17 mouse cellular contexts compared by ENCODE assay signal in genomic region chr1:194773899-194774298, GRCm38 (mm10).
DNase-seq lines count a peak whose midpoint lies in the region; ATAC-seq and TF ChIP-seq lines count a peak whose summit lies in the region.
"Had no signal": no experiment of that assay in that cellular context is flagged by ENCODE, and none has a peak within 500 bp of the region (broad histone marks: within the 10 kb centered on the region; RNA-seq: fewer than 3 reads in every experiment).

No protein-coding gene starts in this region.

- intact Hi-C loops in heart, postnatal 14 days (cut with DNase I), result no loop called here

- no peaks in the 10 kb centered on the region for H3K27me3 ChIP-seq in liver, postnatal 0 days (ENCODE audit: insufficient read depth, low read length)
- H3K27me3 ChIP-seq: limb, embryonic 15.5 days; neural tube, embryonic 12.5 days had no signal

- no peaks in the 10 kb centered on the region for H3K9me3 ChIP-seq in liver, postnatal 0 days (ENCODE audit: low read length)
- H3K9me3 ChIP-seq: heart, embryonic 10.5 days; limb, embryonic 15.5 days; neural tube, embryonic 12.5 days had no signal

- H3K4me3 ChIP-seq in liver, postnatal 0 days (ENCODE audit: low read depth, low read length), result no peak overlapping the region
- H3K4me3 ChIP-seq: heart, embryonic 10.5 days; limb, embryonic 15.5 days; neural tube, embryonic 12.5 days had no signal

- no peak overlapping the region for H3K4me2 ChIP-seq in liver, postnatal 0 days (ENCODE audit: low read depth, low read length)
- H3K4me2 ChIP-seq: limb, embryonic 15.5 days; neural tube, embryonic 12.5 days had no signal

- H3K9ac ChIP-seq in liver, postnatal 0 days (replicated peaks), result no peak overlapping the region
- H3K9ac ChIP-seq: limb, embryonic 15.5 days; neural tube, embryonic 12.5 days had no signal

- ATAC-seq in erythroblast, adult 5-6 weeks (replicated peaks; ENCODE audit: low FRiP score, poor library complexity, severe bottlenecking), result 0 out of 2 replicates have a peak, but pooled peaks have one; percentile 27
- ATAC-seq in liver, postnatal 0 days, result peak; percentile 51
- ATAC-seq: inflammation-experienced regulatory T-cells, adult 6 months; midbrain, embryonic 16.5 days had no signal

- H3K4me1 ChIP-seq in liver, postnatal 0 days (ENCODE audit: insufficient read depth), result peaks cover 6% of the 10 kb centered on the region; the same call in 1 of the 2 replicates
- H3K4me1 ChIP-seq: heart, embryonic 10.5 days; limb, embryonic 15.5 days; neural tube, embryonic 12.5 days had no signal

- no peaks in the 10 kb centered on the region; the same call in 1 of the 2 replicates for H3K36me3 ChIP-seq in liver, postnatal 0 days (replicated peaks; ENCODE audit: insufficient read depth, low read length)
- H3K36me3 ChIP-seq: heart, embryonic 10.5 days had no signal

- peak; percentile 39 for DNase-seq in heart, adult 11 months
- no peak for DNase-seq in heart, postnatal 14 days
- peak; percentile 20 for DNase-seq in brain, adult 2 months (ENCODE audit: low read depth, low spot score)
- DNase-seq in liver, postnatal 0 days, result no peak
- no peak for DNase-seq in layer of hippocampus, adult 9-11 months
- no peak for DNase-seq in lung, postnatal 10 days
- DNase-seq in urinary bladder, postnatal 25 days (ENCODE audit: low spot score), result no peak
- DNase-seq: cerebellum, adult 11-12 months; gastrocnemius, postnatal 10 days; heart, postnatal 4 days had no signal

- no peak for TF ChIP-seq CTCF in liver, postnatal 0 days (IDR thresholded peaks at IDR 0.05; ENCODE audit: low read depth)

- no peak; the same call in 1 of the 2 replicates for TF ChIP-seq EP300 in liver, postnatal 0 days (IDR thresholded peaks at IDR 0.05; ENCODE audit: low read depth)

- H3K27ac ChIP-seq in liver, postnatal 0 days (ENCODE audit: low read depth), result no peak overlapping the region
- H3K27ac ChIP-seq: heart, embryonic 10.5 days; limb, embryonic 15.5 days; macrophage; neural tube, embryonic 12.5 days had no signal

- 38% methylated on average over 3 of the region's 3 CpGs for WGBS in liver, postnatal 0 days (ENCODE audit: insufficient replicate concordance)

Comparison
In these comparisons a context has a peak if more than half of its experiments do, and no peak if none do; other contexts are left out.
1. DNase-seq: peak in heart, adult 11 months (single experiment) and brain, adult 2 months (single experiment); none in heart, postnatal 14 days (0 of 2), liver, postnatal 0 days (single experiment), layer of hippocampus, adult 9-11 months (single experiment), lung, postnatal 10 days (single experiment) and urinary bladder, postnatal 25 days (single experiment).